Mouse (Mus musculus) midbrain, embryonic 13.5 days (tissue): ENCODE results near the gene Smarcd3. TPM values are rescaled to one million over a fixed set of nuclear protein-coding genes. Genes with fewer than 3 reads are reported as not detected.

Experiments
- microRNA counts: library from miRNA; unstranded; fragments of <30 nt; microRNA quantifications from one replicate; lab custom pipeline; 2016
- microRNA-seq: library from miRNA; unstranded; fragments of <30 nt; microRNA quantifications from one replicate; pipeline ENCODE4, GENCODE M21; 2016
- polyA plus RNA-seq: library from polyadenylated mRNA; unstranded; fragments of >200 nt; fragmentation: Nextera tagmentation; extraction: Ambion mirVana; gene quantifications from 2 replicates; pipeline ENCODE4 v1.2.1, GENCODE M21; 2015

Gene Smarcd3
- polyA plus RNA-seq, 1 experiment from 2014 or later = 127 TPM

MicroRNAs within 50 kb of the gene (microRNA counts, 519-probe panel; counts per million panel counts)
- microRNA mmu-miR-671-3p (lab: Ali Mortazavi, UCI) = 110 counts per million, percentile 56 among the panel's probes with 10 or more counts
- 110 counts per million, percentile 56 among the panel's probes with 10 or more counts for microRNA mmu-miR-671-5p (lab: Ali Mortazavi, UCI)

Small RNA genes within 50 kb of the gene (microRNA-seq; reads per million reads assigned to microRNA genes)
- 461 reads per million, percentile 70 among the genes with 10 or more reads in this experiment for gene Mir671

Other genes starting within 250 kb of the Smarcd3 start
- 0.39 and 0.69 TPM in 2 replicates for gene Atg9b, start 232.3 kb downstream of the Smarcd3 start, polyA plus RNA-seq
- 50.2 and 51.5 TPM in 2 replicates for gene Abcb8, start 230.7 kb downstream of the Smarcd3 start, polyA plus RNA-seq
- gene Asic3, start 211.0 kb downstream of the Smarcd3 start, polyA plus RNA-seq = not detected in 2 replicates
- 95.9 and 102 TPM in 2 replicates for gene Cdk5, start 200.9 kb downstream of the Smarcd3 start, polyA plus RNA-seq
- 20.1 and 25.4 TPM in 2 replicates for gene Slc4a2, start 200.6 kb downstream of the Smarcd3 start, polyA plus RNA-seq
- gene Fastk, start 179.1 kb downstream of the Smarcd3 start, polyA plus RNA-seq = 80.4 and 95.0 TPM in 2 replicates
- gene Tmub1, start 176.6 kb downstream of the Smarcd3 start, polyA plus RNA-seq = 46.5 and 49.6 TPM in 2 replicates
- 48.8 and 52.2 TPM in 2 replicates for gene Agap3, start 172.2 kb downstream of the Smarcd3 start, polyA plus RNA-seq
- gene Gbx1, start 97.2 kb downstream of the Smarcd3 start, polyA plus RNA-seq = 0.17 and 0.20 TPM in 2 replicates
- 0.17 TPM in 1 of 2 replicates, not detected in the other for gene Asb10, start 83.4 kb downstream of the Smarcd3 start, polyA plus RNA-seq
- 0.07 and 0.08 TPM in 2 replicates for gene 4931409K22Rik, start 67.6 kb downstream of the Smarcd3 start, polyA plus RNA-seq
- 98.2 and 103 TPM in 2 replicates for gene Abcf2, start 46.9 kb downstream of the Smarcd3 start, polyA plus RNA-seq
- 17.8 and 18.6 TPM in 2 replicates for gene Chpf2, start 37.7 kb downstream of the Smarcd3 start, polyA plus RNA-seq
- 41.2 and 42.8 TPM in 2 replicates for gene Nub1, start 61.1 kb upstream of the Smarcd3 start, polyA plus RNA-seq
- gene Wdr86, start 106.3 kb upstream of the Smarcd3 start, polyA plus RNA-seq = 3.8 and 4.9 TPM in 2 replicates
- gene Crygn, start 133.6 kb upstream of the Smarcd3 start, polyA plus RNA-seq = 0.53 TPM in 1 of 2 replicates, not detected in the other
- 206 and 221 TPM in 2 replicates for gene Rheb, start 218.2 kb upstream of the Smarcd3 start, polyA plus RNA-seq